Mouse (Mus musculus): Measurements from ENCODE around the gene Cep83. TPM values are rescaled to one million over a fixed set of nuclear protein-coding genes. Genes with fewer than 3 reads are reported as not detected.

Cep83 gene
- polyA plus RNA-seq, 1 experiment from 2014 or later, result 15.5 TPM

DNA sequence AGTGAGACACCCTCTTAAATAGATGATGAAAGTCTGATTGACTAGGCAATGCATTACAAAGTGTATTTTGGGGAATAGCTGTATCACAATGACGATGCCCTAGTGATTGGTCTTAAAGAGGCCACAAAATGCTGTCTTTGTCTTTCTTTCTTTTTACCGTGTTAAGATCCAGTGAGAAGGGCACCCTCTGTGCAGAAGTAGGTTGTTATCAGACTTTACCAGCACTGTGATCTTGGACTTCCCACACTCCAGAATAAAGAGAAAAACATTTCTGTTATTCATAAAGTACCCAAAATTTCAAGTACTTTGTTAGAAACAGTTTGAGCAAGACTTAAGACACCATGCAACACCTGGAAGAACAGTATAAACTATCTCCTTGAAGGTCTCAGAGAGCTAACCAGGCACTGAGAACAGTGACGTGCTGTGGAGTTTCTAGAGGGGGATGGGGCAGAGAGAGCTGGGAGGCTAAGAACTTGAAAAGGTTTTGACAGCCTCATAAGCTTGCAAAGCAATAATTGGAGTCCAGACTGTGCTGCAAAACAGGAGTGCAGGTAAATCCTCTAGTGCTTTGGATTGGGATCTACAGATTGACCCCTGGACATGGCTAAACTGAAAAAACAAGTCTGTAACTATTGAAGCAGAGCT lies 92.3 kb downstream of the Cep83 start:
- H3K4me1 ChIP-seq, result no peaks in the 10 kb centered on the region
- WGBS, result 84% methylated on average over 3 of the region's 3 CpGs
- no peaks in the 10 kb centered on the region for H3K27me3 ChIP-seq
- no peak overlapping the region for H3K4me3 ChIP-seq (replicated peaks)
- no peaks in the 10 kb centered on the region for H3K9me3 ChIP-seq (replicated peaks)
- H3K9ac ChIP-seq, result no peak overlapping the region
- no peak overlapping the region for H3K27ac ChIP-seq
- H3K36me3 ChIP-seq, result peaks cover 9% of the 10 kb centered on the region
- H3K4me2 ChIP-seq, result no peak overlapping the region
- no peak for ATAC-seq (replicated peaks; ENCODE audit: low FRiP score)

GRCm38 (mm10) chr10:94789205-94789604 lies 100.8 kb downstream of the Cep83 start:
- Histone ChIP-seq H3K4me1 (no peaks in the 10 kb centered on the region), H3K4me3 (replicated peaks) (no peak overlapping the region), H3K4me2 (no peak overlapping the region), H3K27ac (no peak overlapping the region), H3K9me3 (replicated peaks) (no peaks in the 10 kb centered on the region), H3K36me3 (peaks cover 22% of the 10 kb centered on the region), H3K27me3 (no peaks in the 10 kb centered on the region), H3K9ac (no peak overlapping the region)
- ATAC-seq (replicated peaks; ENCODE audit: low FRiP score), result no peak
- WGBS, result 62% methylated on average over 3 of the region's 3 CpGs

DNA sequence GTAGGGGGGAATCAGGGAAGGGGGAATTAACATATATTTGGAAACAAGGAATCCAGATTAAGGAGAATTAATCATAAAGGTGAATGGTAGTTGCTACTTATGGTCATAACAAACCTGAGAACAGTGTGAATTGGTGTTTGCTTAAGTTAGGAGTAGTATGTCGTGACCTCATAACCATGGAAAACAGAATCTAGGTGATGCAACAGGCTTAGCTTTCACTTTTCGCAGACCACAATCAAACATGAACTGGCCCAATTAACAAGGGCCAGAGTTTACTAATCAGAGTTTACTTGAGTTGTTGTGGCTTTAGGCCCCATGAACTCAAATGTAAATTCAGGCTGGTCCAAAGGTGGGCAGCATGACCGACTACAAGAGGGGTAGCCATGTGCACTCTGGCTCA lies 105.5 kb downstream of the Cep83 start:
- H3K36me3 ChIP-seq, result peaks cover 18% of the 10 kb centered on the region
- no peak overlapping the region for H3K4me2 ChIP-seq
- H3K4me3 ChIP-seq (replicated peaks), result no peak overlapping the region
- 95% methylated on average over 3 of the region's 3 CpGs for WGBS
- no peaks in the 10 kb centered on the region for H3K9me3 ChIP-seq (replicated peaks)
- H3K4me1 ChIP-seq, result no peaks in the 10 kb centered on the region
- ATAC-seq (replicated peaks; ENCODE audit: low FRiP score), result no peak
- no peak overlapping the region for H3K27ac ChIP-seq
- H3K9ac ChIP-seq, result no peak overlapping the region
- no peaks in the 10 kb centered on the region for H3K27me3 ChIP-seq

- Histone ChIP-seq H3K4me3 (replicated peaks) (no peak overlapping the region), H3K9me3 (replicated peaks) (no peaks in the 10 kb centered on the region), H3K27ac (no peak overlapping the region), H3K9ac (no peak overlapping the region), H3K27me3 (no peaks in the 10 kb centered on the region), H3K4me1 (0 out of 2 replicates have a peak, but pooled peaks cover 6% of the 10 kb centered on the region), H3K4me2 (no peak overlapping the region), H3K36me3 (peaks cover 18% of the 10 kb centered on the region)
- WGBS, result 86% methylated on average over 5 of the region's 5 CpGs
- no peak for ATAC-seq (replicated peaks; ENCODE audit: low FRiP score)
Measured at GRCm38 (mm10) chr10:94794666-94795244, 106.3 kb downstream of the Cep83 start.

- Histone ChIP-seq H3K4me3 (replicated peaks) (no peak overlapping the region), H3K9me3 (replicated peaks) (no peaks in the 10 kb centered on the region), H3K27ac (no peak overlapping the region), H3K9ac (no peak overlapping the region), H3K4me2 (no peak overlapping the region), H3K36me3 (0 out of 2 replicates have a peak, but pooled peaks cover 6% of the 10 kb centered on the region), H3K4me1 (0 out of 2 replicates have a peak, but pooled peaks cover 8% of the 10 kb centered on the region), H3K27me3 (no peaks in the 10 kb centered on the region)
- 67% methylated on average over 5 of the region's 5 CpGs for WGBS
- ATAC-seq (replicated peaks; ENCODE audit: low FRiP score), result no peak
Measured at GRCm38 (mm10) chr10:94798128-94798527, 109.7 kb downstream of the Cep83 start.

DNA sequence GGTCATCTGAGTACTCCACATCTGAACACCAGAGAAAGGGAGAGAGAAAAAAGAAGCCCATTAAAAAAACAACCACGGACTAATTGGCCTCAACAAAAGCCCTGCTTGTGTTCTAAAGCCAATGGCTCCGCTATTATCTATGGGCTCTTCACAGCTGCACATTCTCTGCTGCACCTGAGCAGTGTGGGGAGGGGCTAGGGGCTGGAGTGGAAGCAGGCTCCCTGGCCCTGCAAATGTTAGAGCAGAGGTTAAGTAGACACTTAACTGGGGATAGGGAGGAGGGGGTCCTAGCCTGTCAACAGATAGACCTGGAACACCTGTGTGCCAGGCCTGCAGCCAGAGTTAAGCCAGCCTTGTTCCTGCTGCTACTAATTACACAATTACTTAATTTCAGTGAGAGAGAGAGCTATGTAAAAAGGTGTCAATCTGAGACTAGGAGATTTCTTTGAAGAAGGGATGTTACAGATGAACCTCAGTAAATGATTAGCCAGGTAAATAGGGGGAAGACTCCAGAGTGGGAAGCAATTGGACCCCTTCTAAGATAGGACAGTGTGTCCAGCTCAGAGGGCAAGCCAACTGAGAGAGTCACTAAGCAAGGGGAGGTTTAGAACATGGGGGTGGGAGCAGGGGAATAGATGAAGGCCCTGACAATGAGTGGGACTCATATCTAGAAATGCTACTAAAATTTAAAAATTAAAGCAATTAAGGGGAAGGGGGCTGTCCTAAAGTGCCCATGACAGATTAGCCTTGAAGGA lies 111.2 kb downstream of the Cep83 start:
- Histone ChIP-seq H3K9ac (no peak overlapping the region), H3K4me3 (replicated peaks) (no peak overlapping the region), H3K27me3 (no peaks in the 10 kb centered on the region), H3K9me3 (replicated peaks) (no peaks in the 10 kb centered on the region), H3K4me1 (0 out of 2 replicates have a peak, but pooled peaks cover 8% of the 10 kb centered on the region), H3K36me3 (0 out of 2 replicates have a peak, but pooled peaks cover 6% of the 10 kb centered on the region), H3K4me2 (no peak overlapping the region), H3K27ac (no peak overlapping the region)
- 30% methylated on average over 2 of the region's 2 CpGs for WGBS
- ATAC-seq (replicated peaks; ENCODE audit: low FRiP score), result peak; percentile 79

DNA sequence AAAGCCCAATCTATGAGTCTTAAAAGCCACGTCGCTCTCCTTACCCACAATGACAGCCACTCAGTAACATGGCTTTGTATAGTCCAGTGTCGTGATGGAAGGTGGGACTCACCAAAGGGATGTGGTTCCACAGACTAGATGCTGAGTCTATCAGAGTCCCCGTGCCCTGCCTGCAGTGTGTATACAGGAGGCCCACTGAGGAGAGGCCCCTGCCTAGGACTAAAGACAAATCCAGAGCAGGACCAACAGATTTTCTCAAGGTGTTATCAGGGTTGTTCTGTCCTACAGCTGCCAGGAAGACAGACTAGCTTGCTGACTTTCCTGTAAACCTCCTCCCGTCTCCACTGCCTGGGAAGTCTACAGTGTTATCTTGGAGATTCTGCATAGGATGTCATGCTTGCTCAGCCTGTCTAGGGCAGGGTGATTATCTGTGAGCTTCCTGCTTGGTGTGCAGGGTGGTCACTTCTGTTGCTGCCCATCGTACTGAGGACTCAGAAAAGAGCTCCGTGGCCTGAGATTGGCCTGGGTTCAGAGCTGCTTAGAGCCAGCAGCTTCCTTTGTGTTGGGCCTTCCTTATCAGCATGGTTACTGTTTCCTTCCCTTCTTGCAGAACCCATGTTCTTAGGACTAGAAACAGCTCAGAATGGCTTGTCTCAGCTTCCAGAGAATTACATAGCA lies 112.4 kb downstream of the Cep83 start:
- H3K4me2 ChIP-seq, result no peak overlapping the region
- H3K27me3 ChIP-seq, result no peaks in the 10 kb centered on the region
- no peak overlapping the region for H3K4me3 ChIP-seq (replicated peaks)
- H3K9ac ChIP-seq, result no peak overlapping the region
- H3K4me1 ChIP-seq, result 0 out of 2 replicates have a peak, but pooled peaks cover 8% of the 10 kb centered on the region
- 81% methylated on average over 7 of the region's 7 CpGs for WGBS
- 0 out of 2 replicates have a peak, but pooled peaks cover 1% of the 10 kb centered on the region for H3K36me3 ChIP-seq
- no peak overlapping the region for H3K27ac ChIP-seq
- H3K9me3 ChIP-seq (replicated peaks), result no peaks in the 10 kb centered on the region
- no peak for ATAC-seq (replicated peaks; ENCODE audit: low FRiP score)

DNA sequence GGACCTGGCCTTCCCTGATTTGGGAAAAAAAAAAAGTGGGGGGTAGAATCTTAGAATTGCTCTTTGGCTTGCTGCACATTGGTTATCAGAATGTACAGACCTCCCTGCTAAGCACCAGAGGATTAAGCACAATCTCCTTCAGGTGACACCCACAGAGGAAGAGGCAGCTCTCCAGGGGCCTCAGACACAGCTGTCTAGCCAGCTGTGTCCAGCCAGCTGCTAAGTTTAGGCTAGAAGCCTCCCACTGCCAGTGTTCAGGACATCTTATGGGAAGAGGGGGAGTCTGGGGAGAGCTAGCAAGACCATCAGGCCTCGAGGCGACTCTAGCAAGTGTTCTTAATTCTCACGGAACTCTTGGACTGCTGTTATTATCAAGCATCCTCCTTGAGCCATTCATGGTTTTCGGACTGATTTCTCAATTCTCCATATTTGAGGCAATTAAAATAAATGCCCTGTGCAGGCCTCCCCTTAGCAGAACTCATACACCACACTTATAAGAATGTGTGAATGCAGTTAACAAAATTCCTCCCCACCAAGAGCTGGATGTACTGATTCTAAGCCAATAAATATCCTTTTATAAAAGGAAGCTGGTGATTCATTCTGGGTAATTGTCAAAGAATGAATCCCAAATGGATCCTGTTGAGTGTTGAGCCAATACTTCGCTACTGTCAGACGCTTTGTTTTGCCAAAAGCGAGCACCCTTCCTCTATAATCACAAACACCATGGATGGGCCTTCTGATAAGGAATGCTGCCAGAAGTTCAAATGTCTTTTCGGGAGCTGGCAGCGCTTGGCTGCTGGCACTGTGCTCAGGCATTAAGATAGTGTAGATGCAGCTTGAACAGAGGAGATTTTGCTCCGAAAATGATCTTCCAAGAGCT lies 115.8 kb downstream of the Cep83 start:
- no peak overlapping the region for H3K4me3 ChIP-seq (replicated peaks)
- no peak overlapping the region for H3K27ac ChIP-seq
- ATAC-seq (replicated peaks; ENCODE audit: low FRiP score), result no peak
- 85% methylated on average over 10 of the region's 10 CpGs for WGBS
- H3K9me3 ChIP-seq (replicated peaks), result no peaks in the 10 kb centered on the region
- no peak overlapping the region for H3K9ac ChIP-seq
- H3K36me3 ChIP-seq, result no peaks in the 10 kb centered on the region
- H3K4me2 ChIP-seq, result no peak overlapping the region
- peaks cover 12% of the 10 kb centered on the region; the same call in 1 of the 2 replicates for H3K4me1 ChIP-seq
- H3K27me3 ChIP-seq, result no peaks in the 10 kb centered on the region

GRCm38 (mm10) chr10:94804909-94805220 lies 116.4 kb downstream of the Cep83 start:
- peaks cover 8% of the 10 kb centered on the region; the same call in 1 of the 2 replicates for H3K4me1 ChIP-seq
- ATAC-seq (replicated peaks; ENCODE audit: low FRiP score), result no peak
- H3K9ac ChIP-seq, result no peak overlapping the region
- H3K27me3 ChIP-seq, result no peaks in the 10 kb centered on the region
- no peak overlapping the region for H3K27ac ChIP-seq
- H3K9me3 ChIP-seq (replicated peaks), result no peaks in the 10 kb centered on the region
- H3K4me2 ChIP-seq, result no peak overlapping the region
- 95% methylated on average over 1 of the region's 1 CpGs for WGBS
- H3K36me3 ChIP-seq, result no peaks in the 10 kb centered on the region
- H3K4me3 ChIP-seq (replicated peaks), result no peak overlapping the region

DNA sequence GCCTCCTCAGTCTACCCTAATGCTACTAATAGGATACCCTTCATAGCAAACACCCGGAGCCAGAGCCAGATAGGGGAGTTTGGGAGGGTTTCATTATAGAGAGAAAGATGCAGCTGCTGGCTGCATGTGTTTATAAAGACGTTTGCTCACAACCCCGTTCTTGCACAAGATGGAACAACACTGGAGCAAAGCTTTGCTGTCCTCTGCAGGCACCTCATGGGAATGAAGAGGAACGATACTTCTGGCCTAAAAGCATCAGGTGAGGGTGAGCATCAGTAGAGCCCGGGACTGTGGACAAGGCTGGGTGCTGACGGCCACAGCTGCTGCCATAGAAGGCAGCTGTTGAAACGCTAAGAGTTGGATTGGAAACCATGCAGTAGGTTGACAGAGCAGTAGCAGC lies 118.9 kb downstream of the Cep83 start:
- 67% methylated on average over 7 of the region's 7 CpGs for WGBS
- Histone ChIP-seq H3K4me1 (peaks cover 13% of the 10 kb centered on the region; the same call in 1 of the 2 replicates), H3K9ac (no peak overlapping the region), H3K9me3 (replicated peaks) (no peaks in the 10 kb centered on the region), H3K27me3 (no peaks in the 10 kb centered on the region), H3K36me3 (no peaks in the 10 kb centered on the region), H3K4me2 (no peak overlapping the region), H3K27ac (no peak overlapping the region), H3K4me3 (replicated peaks) (no peak overlapping the region)
- no peak for ATAC-seq (replicated peaks; ENCODE audit: low FRiP score)

DNA sequence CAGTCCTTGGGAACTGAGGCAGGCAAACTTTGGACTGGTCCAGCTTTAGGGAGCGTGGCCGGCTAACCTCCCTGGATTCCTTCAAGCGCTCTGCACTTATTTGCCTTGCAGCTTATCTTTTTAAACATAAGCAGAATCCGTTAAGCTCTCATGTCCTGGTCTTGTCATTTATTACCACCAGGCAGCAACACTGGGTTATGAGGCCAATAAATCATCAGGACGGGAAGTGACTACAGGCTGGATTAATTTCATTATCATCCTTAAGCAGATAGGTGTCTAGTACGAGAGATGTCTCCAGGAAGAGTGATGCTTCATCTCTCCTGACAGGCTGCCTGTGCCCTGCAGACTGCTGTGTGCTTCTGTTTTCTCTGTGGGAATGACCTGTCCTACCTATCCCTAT lies 119.8 kb downstream of the Cep83 start:
- Histone ChIP-seq H3K9me3 (replicated peaks) (no peaks in the 10 kb centered on the region), H3K27ac (no peak overlapping the region), H3K4me3 (replicated peaks) (no peak overlapping the region), H3K9ac (no peak overlapping the region), H3K4me1 (peaks cover 22% of the 10 kb centered on the region; the same call in 1 of the 2 replicates), H3K36me3 (no peaks in the 10 kb centered on the region), H3K4me2 (no peak overlapping the region), H3K27me3 (no peaks in the 10 kb centered on the region)
- ATAC-seq (replicated peaks; ENCODE audit: low FRiP score), result no peak
- WGBS, result 28% methylated on average over 6 of the region's 6 CpGs
